Mouse (Mus musculus): Measurements from ENCODE around the gene P2rx1. TPM values are rescaled to one million over a fixed set of nuclear protein-coding genes. Genes with fewer than 3 reads are reported as not detected.

The P2rx1 gene
- polyA plus RNA-seq, 1 experiment from 2014 or later: 1.3 TPM

- no peaks in the 10 kb centered on the region for H3K9me3 ChIP-seq (ENCODE audit: control insufficient read depth, low read length)
- no peaks in the 10 kb centered on the region for H3K27me3 ChIP-seq (ENCODE audit: control insufficient read depth, insufficient read depth, low read length)
- ATAC-seq (ENCODE audit: low FRiP score) (no peak), DNase-seq (ENCODE audit: low spot score, missing footprints) (no peak)
- no peaks in the 10 kb centered on the region for H3K36me3 ChIP-seq (ENCODE audit: control insufficient read depth, insufficient read depth, low read length)
- no peak overlapping the region for H3K9ac ChIP-seq (ENCODE audit: low read length)
- no peaks in the 10 kb centered on the region for H3K4me1 ChIP-seq (ENCODE audit: control insufficient read depth, insufficient read depth, low read length)
- H3K4me2 ChIP-seq: no peak overlapping the region
- no peak overlapping the region for H3K4me3 ChIP-seq (ENCODE audit: low read depth, low read length)
- H3K27ac ChIP-seq (ENCODE audit: low read depth, low read length): no peak overlapping the region
- 87% methylated on average over 9 of the region's 9 CpGs for WGBS
Observed at GRCm38 (mm10) chr11:72982516-72982915, 16.4 kb upstream of the P2rx1 start.

- Histone ChIP-seq H3K4me2 (no peak overlapping the region), H3K4me1 (ENCODE audit: control insufficient read depth, insufficient read depth, low read length) (no peaks in the 10 kb centered on the region), H3K27ac (ENCODE audit: low read depth, low read length) (no peak overlapping the region), H3K9me3 (ENCODE audit: control insufficient read depth, low read length) (no peaks in the 10 kb centered on the region), H3K4me3 (ENCODE audit: low read depth, low read length) (no peak overlapping the region), H3K27me3 (ENCODE audit: control insufficient read depth, insufficient read depth, low read length) (no peaks in the 10 kb centered on the region), H3K36me3 (ENCODE audit: control insufficient read depth, insufficient read depth, low read length) (no peaks in the 10 kb centered on the region), H3K9ac (ENCODE audit: low read length) (no peak overlapping the region)
- WGBS: 45% methylated on average over 5 of the region's 5 CpGs
- peak; percentile 39 for DNase-seq (ENCODE audit: low spot score, missing footprints)
- no peak for ATAC-seq (ENCODE audit: low FRiP score)
Observed at GRCm38 (mm10) chr11:72983283-72983682, 15.6 kb upstream of the P2rx1 start.

- DNase-seq (ENCODE audit: low spot score, missing footprints) (no peak), ATAC-seq (ENCODE audit: low FRiP score) (no peak)
- 82% methylated on average over 5 of the region's 5 CpGs for WGBS
- H3K4me1 ChIP-seq (ENCODE audit: control insufficient read depth, insufficient read depth, low read length): no peaks in the 10 kb centered on the region
- no peak overlapping the region for H3K4me2 ChIP-seq
- H3K9ac ChIP-seq (ENCODE audit: low read length): no peak overlapping the region
- no peaks in the 10 kb centered on the region for H3K27me3 ChIP-seq (ENCODE audit: control insufficient read depth, insufficient read depth, low read length)
- H3K27ac ChIP-seq (ENCODE audit: low read depth, low read length): no peak overlapping the region
- no peaks in the 10 kb centered on the region for H3K9me3 ChIP-seq (ENCODE audit: control insufficient read depth, low read length)
- H3K36me3 ChIP-seq (ENCODE audit: control insufficient read depth, insufficient read depth, low read length): no peaks in the 10 kb centered on the region
- H3K4me3 ChIP-seq (ENCODE audit: low read depth, low read length): no peak overlapping the region
Observed at GRCm38 (mm10) chr11:72986745-72987144, 12.2 kb upstream of the P2rx1 start.

GRCm38 (mm10) chr11:72987234-72987633, 11.7 kb upstream of the P2rx1 start:
- Histone ChIP-seq H3K4me3 (ENCODE audit: low read depth, low read length) (no peak overlapping the region), H3K27ac (ENCODE audit: low read depth, low read length) (no peak overlapping the region), H3K36me3 (ENCODE audit: control insufficient read depth, insufficient read depth, low read length) (no peaks in the 10 kb centered on the region), H3K4me1 (ENCODE audit: control insufficient read depth, insufficient read depth, low read length) (no peaks in the 10 kb centered on the region), H3K4me2 (no peak overlapping the region), H3K9me3 (ENCODE audit: control insufficient read depth, low read length) (no peaks in the 10 kb centered on the region), H3K27me3 (ENCODE audit: control insufficient read depth, insufficient read depth, low read length) (no peaks in the 10 kb centered on the region), H3K9ac (ENCODE audit: low read length) (no peak overlapping the region)
- ATAC-seq (ENCODE audit: low FRiP score) (no peak), DNase-seq (ENCODE audit: low spot score, missing footprints) (no peak)
- 74% methylated on average over 5 of the region's 5 CpGs for WGBS

- DNase-seq (ENCODE audit: low spot score, missing footprints) (no peak), ATAC-seq (ENCODE audit: low FRiP score) (no peak)
- Histone ChIP-seq H3K36me3 (ENCODE audit: control insufficient read depth, insufficient read depth, low read length) (no peaks in the 10 kb centered on the region), H3K4me1 (ENCODE audit: control insufficient read depth, insufficient read depth, low read length) (no peaks in the 10 kb centered on the region), H3K27ac (ENCODE audit: low read depth, low read length) (no peak overlapping the region), H3K9me3 (ENCODE audit: control insufficient read depth, low read length) (no peaks in the 10 kb centered on the region), H3K4me2 (no peak overlapping the region), H3K4me3 (ENCODE audit: low read depth, low read length) (no peak overlapping the region), H3K9ac (ENCODE audit: low read length) (no peak overlapping the region), H3K27me3 (ENCODE audit: control insufficient read depth, insufficient read depth, low read length) (no peaks in the 10 kb centered on the region)
- WGBS: 85% methylated on average over 5 of the region's 5 CpGs
Observed at GRCm38 (mm10) chr11:72987807-72988206, 11.1 kb upstream of the P2rx1 start.

- H3K36me3 ChIP-seq (ENCODE audit: control insufficient read depth, insufficient read depth, low read length): no peaks in the 10 kb centered on the region
- H3K27ac ChIP-seq (ENCODE audit: low read depth, low read length): no peak overlapping the region
- H3K9ac ChIP-seq (ENCODE audit: low read length): no peak overlapping the region
- no peak overlapping the region for H3K4me3 ChIP-seq (ENCODE audit: low read depth, low read length)
- H3K9me3 ChIP-seq (ENCODE audit: control insufficient read depth, low read length): no peaks in the 10 kb centered on the region
- DNase-seq (ENCODE audit: low spot score, missing footprints) (no peak), ATAC-seq (ENCODE audit: low FRiP score) (no peak)
- no peak overlapping the region for H3K4me2 ChIP-seq
- 84% methylated on average over 6 of the region's 6 CpGs for WGBS
- no peaks in the 10 kb centered on the region for H3K27me3 ChIP-seq (ENCODE audit: control insufficient read depth, insufficient read depth, low read length)
- H3K4me1 ChIP-seq (ENCODE audit: control insufficient read depth, insufficient read depth, low read length): no peaks in the 10 kb centered on the region
Observed at GRCm38 (mm10) chr11:72989044-72989443, 9.9 kb upstream of the P2rx1 start.

GRCm38 (mm10) chr11:72990688-72991087, 8.2 kb upstream of the P2rx1 start:
- Histone ChIP-seq H3K27me3 (ENCODE audit: control insufficient read depth, insufficient read depth, low read length) (no peaks in the 10 kb centered on the region), H3K9ac (ENCODE audit: low read length) (no peak overlapping the region), H3K27ac (ENCODE audit: low read depth, low read length) (no peak overlapping the region), H3K4me2 (no peak overlapping the region), H3K9me3 (ENCODE audit: control insufficient read depth, low read length) (no peaks in the 10 kb centered on the region), H3K4me3 (ENCODE audit: low read depth, low read length) (no peak overlapping the region), H3K4me1 (ENCODE audit: control insufficient read depth, insufficient read depth, low read length) (no peaks in the 10 kb centered on the region), H3K36me3 (ENCODE audit: control insufficient read depth, insufficient read depth, low read length) (no peaks in the 10 kb centered on the region)
- DNase-seq (ENCODE audit: low spot score, missing footprints) (no peak), ATAC-seq (ENCODE audit: low FRiP score) (no peak)
- 81% methylated on average over 9 of the region's 9 CpGs for WGBS

GRCm38 (mm10) chr11:72991961-72992360, 6.9 kb upstream of the P2rx1 start:
- no peaks in the 10 kb centered on the region for H3K36me3 ChIP-seq (ENCODE audit: control insufficient read depth, insufficient read depth, low read length)
- 72% methylated on average over 9 of the region's 9 CpGs for WGBS

GRCm38 (mm10) chr11:72996346-72996745, 2.6 kb upstream of the P2rx1 start:
- no peaks in the 10 kb centered on the region for H3K4me1 ChIP-seq (ENCODE audit: control insufficient read depth, insufficient read depth, low read length)
- H3K4me3 ChIP-seq (ENCODE audit: low read depth, low read length): no peak overlapping the region
- no peak overlapping the region for H3K9ac ChIP-seq (ENCODE audit: low read length)
- no peak for DNase-seq (ENCODE audit: low spot score, missing footprints)
- no peaks in the 10 kb centered on the region for H3K36me3 ChIP-seq (ENCODE audit: control insufficient read depth, insufficient read depth, low read length)
- no peak overlapping the region for H3K27ac ChIP-seq (ENCODE audit: low read depth, low read length)
- no peaks in the 10 kb centered on the region for H3K9me3 ChIP-seq (ENCODE audit: control insufficient read depth, low read length)
- no peak overlapping the region for H3K4me2 ChIP-seq
- no peak for ATAC-seq (ENCODE audit: low FRiP score)
- WGBS: 93% methylated on average over 6 of the region's 6 CpGs
- no peaks in the 10 kb centered on the region for H3K27me3 ChIP-seq (ENCODE audit: control insufficient read depth, insufficient read depth, low read length)

More at GRCm38 (mm10) chr11:72991961-72992360, 6.9 kb upstream of the P2rx1 start:
- ATAC-seq (ENCODE audit: low FRiP score) (no peak), DNase-seq (ENCODE audit: low spot score, missing footprints) (no peak)
- Histone ChIP-seq H3K9ac (ENCODE audit: low read length) (no peak overlapping the region), H3K4me2 (no peak overlapping the region), H3K4me3 (ENCODE audit: low read depth, low read length) (no peak overlapping the region), H3K9me3 (ENCODE audit: control insufficient read depth, low read length) (no peaks in the 10 kb centered on the region), H3K27ac (ENCODE audit: low read depth, low read length) (no peak overlapping the region), H3K27me3 (ENCODE audit: control insufficient read depth, insufficient read depth, low read length) (no peaks in the 10 kb centered on the region), H3K4me1 (ENCODE audit: control insufficient read depth, insufficient read depth, low read length) (no peaks in the 10 kb centered on the region)

GRCm38 (mm10) chr11:72996781-72997180, 2.1 kb upstream of the P2rx1 start:
- ATAC-seq (ENCODE audit: low FRiP score) (no peak), DNase-seq (ENCODE audit: low spot score, missing footprints) (no peak)
- Histone ChIP-seq H3K4me3 (ENCODE audit: low read depth, low read length) (no peak overlapping the region), H3K4me2 (no peak overlapping the region), H3K9me3 (ENCODE audit: control insufficient read depth, low read length) (no peaks in the 10 kb centered on the region), H3K27ac (ENCODE audit: low read depth, low read length) (no peak overlapping the region), H3K27me3 (ENCODE audit: control insufficient read depth, insufficient read depth, low read length) (no peaks in the 10 kb centered on the region), H3K36me3 (ENCODE audit: control insufficient read depth, insufficient read depth, low read length) (no peaks in the 10 kb centered on the region), H3K4me1 (ENCODE audit: control insufficient read depth, insufficient read depth, low read length) (no peaks in the 10 kb centered on the region), H3K9ac (ENCODE audit: low read length) (no peak overlapping the region)
- 94% methylated on average over 2 of the region's 2 CpGs for WGBS

Data from midbrain, embryonic 11.5 days (tissue).